8 mouse cellular contexts compared by ENCODE assay signal in genomic region chr11:95259088-95259849, GRCm38 (mm10). TPM values are rescaled to one million over a fixed set of nuclear protein-coding genes. Genes with fewer than 3 reads are reported as not detected.
A peak's percentile ranks its signal among the peaks of the same experiment; 100 is the strongest.
DNase-seq lines count a peak whose midpoint lies in the region; ATAC-seq lines count a peak whose summit lies in the region.

No protein-coding gene starts in this region.

- under 1% methylated on average over 73 of the region's 73 CpGs for WGBS in hindbrain, embryonic 13.5 days

- peaks cover 32% of the 10 kb centered on the region; the same call in 1 of the 2 replicates for H3K27me3 ChIP-seq in hindbrain, embryonic 13.5 days

- peaks cover 26% of the 10 kb centered on the region for H3K4me1 ChIP-seq in hindbrain, embryonic 13.5 days (replicated peaks)

- H3K9me3 ChIP-seq in hindbrain, embryonic 13.5 days, result no peaks in the 10 kb centered on the region

- H3K36me3 ChIP-seq in hindbrain, embryonic 13.5 days, result no peaks in the 10 kb centered on the region

- peak; percentile 84 for DNase-seq in R1 (ENCODE audit: low read depth, low spot score)
- peak; percentile 94 to 95 for DNase-seq in cerebellum, postnatal 14 days
- DNase-seq in frontal cortex, postnatal 14 days (ENCODE audit: low spot score in 2 of 2), result peak; percentile 72 to 82
- peak; percentile 92 to 96 for DNase-seq in layer of hippocampus, postnatal 25 days (ENCODE audit: extremely low spot score in 1 of 2, low spot score in 1 of 2)
- peak; percentile 95 for DNase-seq in lung, postnatal 14 days
- peak; percentile 94 for DNase-seq in ovary, postnatal 36 days (ENCODE audit: low spot score)
- peak; percentile 91 for DNase-seq in thymus, postnatal 14 days

- H3K9ac ChIP-seq in hindbrain, embryonic 13.5 days, result peak overlapping the region; percentile 71

- H3K4me2 ChIP-seq in hindbrain, embryonic 13.5 days, result peak overlapping the region; percentile 77

- ATAC-seq in hindbrain, embryonic 13.5 days (ENCODE audit: low FRiP score), result peak; percentile 64

- peak overlapping the region; percentile 48 for H3K4me3 ChIP-seq in hindbrain, embryonic 13.5 days

- H3K27ac ChIP-seq in hindbrain, embryonic 13.5 days, result no peak overlapping the region

RNA-seq across cellular contexts. Expression of gene Tac4, which starts 2.1 kb away (rescaled TPM):
- not detected in 2 replicates for polyA plus RNA-seq in hindbrain, embryonic 13.5 days (2015; fragmentation: Nextera tagmentation; extraction: Ambion mirVana)
- not detected for total RNA-seq in layer of hippocampus, postnatal 25 days (2021)

RNA-seq across cellular contexts. Expression of gene Kat7, which starts 50.8 kb away (rescaled TPM):
- 59.8 and 61.0 TPM in 2 replicates for polyA plus RNA-seq in hindbrain, embryonic 13.5 days (2015; fragmentation: Nextera tagmentation; extraction: Ambion mirVana)
- total RNA-seq in layer of hippocampus, postnatal 25 days (2021), result 10 to 100 TPM; 74.8 to 75.5 TPM
